Mouse (Mus musculus) adrenal gland, adult 8-10 months (tissue): Measurements from ENCODE around the gene Thap3. TPM values are rescaled to one million over a fixed set of nuclear protein-coding genes. Genes with fewer than 3 reads are reported as not detected.
A peak's percentile ranks its signal among the peaks of the same experiment; 100 is the strongest.

Experiments used
- DNase-seq: peaks from one replicate; pipeline ENCODE4 v3.0.0; 2022
- total RNA-seq, 4 experiments: library from RNA; stranded (reverse); gene quantifications; 2 replicates each; pipeline ENCODE4 v1.2.4; 2022

The Thap3 gene
- total RNA-seq, 4 experiments from 2014 or later, result 25.7 to 46.9 (median 36.6) TPM

GRCm38 (mm10) chr4:152008622-152009075 is 19.9 kb upstream of the Thap3 start, which contains the start of gene Klhl21:
Gene Klhl21 (plus strand): TSS chr4:152008803.
- peak; percentile 93 for DNase-seq

GRCm38 (mm10) chr4:152008148-152008500 is 19.3 kb upstream of the Thap3 start:
- DNase-seq, result no peak

GRCm38 (mm10) chr4:152007481-152008147 is 18.8 kb upstream of the Thap3 start:
- DNase-seq, result no peak

GRCm38 (mm10) chr4:152006812-152007211 is 18.0 kb upstream of the Thap3 start:
- DNase-seq, result no peak

GRCm38 (mm10) chr4:152006137-152006536 is 17.3 kb upstream of the Thap3 start:
- DNase-seq, result no peak

GRCm38 (mm10) chr4:152002063-152002462 is 13.3 kb upstream of the Thap3 start:
- DNase-seq, result no peak

GRCm38 (mm10) chr4:152001335-152001734 is 12.5 kb upstream of the Thap3 start:
- DNase-seq, result no peak

GRCm38 (mm10) chr4:152000906-152001305 is 12.1 kb upstream of the Thap3 start:
- no peak for DNase-seq

GRCm38 (mm10) chr4:151999481-151999880 is 10.7 kb upstream of the Thap3 start:
- no peak for DNase-seq

GRCm38 (mm10) chr4:151997701-151998100 is 8.9 kb upstream of the Thap3 start:
- DNase-seq, result no peak

GRCm38 (mm10) chr4:151996951-151997222 is 8.1 kb upstream of the Thap3 start:
- no peak for DNase-seq

- peak; percentile 99 for DNase-seq
These were observed 7.6 kb upstream of the Thap3 start, which contains the start of gene Phf13 for GRCm38 (mm10) chr4:151996173-151996950. Gene Phf13 (minus strand): TSS chr4:151996258.

- no peak for DNase-seq
These were observed 6.8 kb upstream of the Thap3 start for GRCm38 (mm10) chr4:151995371-151996172.

- no peak for DNase-seq
These were observed 5.7 kb upstream of the Thap3 start for GRCm38 (mm10) chr4:151994228-151995171.

- DNase-seq, result no peak
These were observed 4.2 kb upstream of the Thap3 start for GRCm38 (mm10) chr4:151993035-151993434.

- DNase-seq, result no peak
These were observed 3.3 kb upstream of the Thap3 start for GRCm38 (mm10) chr4:151992091-151992490.

GRCm38 (mm10) chr4:151989110-151989488 is 302 bp upstream of the Thap3 start:
- no peak for DNase-seq

- DNase-seq, result no peak
These were observed 819 bp downstream of the Thap3 start for GRCm38 (mm10) chr4:151988014-151988341.

GRCm38 (mm10) chr4:151986650-151987049 is 2.1 kb downstream of the Thap3 start:
- DNase-seq, result no peak

- DNase-seq, result no peak
These were observed 2.9 kb downstream of the Thap3 start for GRCm38 (mm10) chr4:151985886-151986285.

GRCm38 (mm10) chr4:151983560-151983959 is 5.2 kb downstream of the Thap3 start:
- DNase-seq, result no peak

- DNase-seq, result no peak
These were observed 5.8 kb downstream of the Thap3 start for GRCm38 (mm10) chr4:151983043-151983442.
